Mouse (Mus musculus) hindbrain, embryonic 11.5 days (tissue): ENCODE results near the gene Slc35e4. TPM values are rescaled to one million over a fixed set of nuclear protein-coding genes. Genes with fewer than 3 reads are reported as not detected.
"Not testable (repeated sequence)": the region's sequence is repeated elsewhere in the genome, so short reads cannot be mapped to it uniquely, and the experiment has no call there.

ENCODE experiments used
- ATAC-seq: fragments of 200-750 bp; cut with Nextera tagmentation; 2 replicates; pipeline ENCODE4 v1.8.0; 2017; ENCODE audit warnings: mild to moderate bottlenecking, moderate TSS enrichment, moderate library complexity; ENCODE audit not compliant: low FRiP score
- DNase-seq: peaks from one replicate; pipeline ENCODE4 v3.0.0-alpha.2; 2015; ENCODE audit warnings: low spot score
- H3K27ac ChIP-seq: fragments of 300-500 bp; sonication (generic); 2 replicates; pipeline ENCODE4 v1.5.1; 2014; ENCODE audit warnings: mild to moderate bottlenecking, low read depth, low read length
- H3K27me3 ChIP-seq: fragments of 300-500 bp; sonication (generic); 2 replicates; pipeline ENCODE4 v1.6.1; 2014; ENCODE audit warnings: mild to moderate bottlenecking, low read length, moderate library complexity, mixed read lengths; ENCODE audit not compliant: control insufficient read depth, insufficient read depth
- H3K36me3 ChIP-seq: fragments of 300-500 bp; sonication (generic); 2 replicates; pipeline ENCODE4 v1.6.1; 2014; ENCODE audit warnings: mild to moderate bottlenecking, low read length, moderate library complexity, mixed read lengths; ENCODE audit not compliant: control insufficient read depth, insufficient read depth
- H3K4me1 ChIP-seq: fragments of 300-500 bp; sonication (generic); replicated peaks from 2 replicates; pipeline ENCODE4 v1.6.1; 2014; ENCODE audit warnings: low read length, mixed read lengths; ENCODE audit not compliant: control insufficient read depth, insufficient read depth
- H3K4me2 ChIP-seq: fragments of 300-500 bp; sonication (generic); replicated peaks from 2 replicates; pipeline ENCODE4 v1.6.1; 2014; ENCODE audit warnings: mild to moderate bottlenecking, low read depth, low read length
- H3K4me3 ChIP-seq: fragments of 300-500 bp; sonication (generic); 2 replicates; pipeline ENCODE4 v1.5.1; 2014; ENCODE audit warnings: low read depth, low read length
- H3K9ac ChIP-seq: fragments of 300-500 bp; sonication (generic); 2 replicates; pipeline ENCODE4 v1.6.1; 2014; ENCODE audit warnings: low read depth, low read length
- H3K9me3 ChIP-seq: fragments of 300-500 bp; sonication (generic); 2 replicates; pipeline ENCODE4 v1.6.1; 2016; ENCODE audit warnings: low read length; ENCODE audit not compliant: control insufficient read depth
- WGBS: fragments of 180-500 bp; shearing (Covaris S2); extraction: QIAGEN DNeasy Blood & Tissue Kit; methylation state at CpG from one replicate; pipeline ENCODE4 v1.1.7; 2014; 5-methylcytosine and 5-hydroxymethylcytosine counted together
- polyA plus RNA-seq: library from polyadenylated mRNA; unstranded; fragments of >200 nt; fragmentation: Nextera tagmentation; extraction: Ambion mirVana; gene quantifications from 2 replicates; pipeline ENCODE4 v1.2.1, GENCODE M21; 2014

Slc35e4 gene
- polyA plus RNA-seq, 1 experiment from 2014 or later: 4.4 TPM

GRCm38 (mm10) chr11:3912100-3912874, 2.2 kb downstream of the Slc35e4 start:
- H3K4me2 ChIP-seq: peak overlapping the region; percentile 91
- no peaks in the 10 kb centered on the region for H3K36me3 ChIP-seq
- H3K9me3 ChIP-seq: no peaks in the 10 kb centered on the region
- H3K9ac ChIP-seq: peak overlapping the region; percentile 64; the same call in 1 of the 2 replicates
- no peaks in the 10 kb centered on the region; the same call in 1 of the 2 replicates for H3K27me3 ChIP-seq
- H3K4me3 ChIP-seq: peak overlapping the region; percentile 53
- no peak overlapping the region for H3K27ac ChIP-seq
- peak; percentile 4; the same call in 1 of the 2 replicates for ATAC-seq
- 22% methylated on average over 19 of the region's 19 CpGs for WGBS
- peak; percentile 13 for DNase-seq
- H3K4me1 ChIP-seq: peaks cover 12% of the 10 kb centered on the region

DNA sequence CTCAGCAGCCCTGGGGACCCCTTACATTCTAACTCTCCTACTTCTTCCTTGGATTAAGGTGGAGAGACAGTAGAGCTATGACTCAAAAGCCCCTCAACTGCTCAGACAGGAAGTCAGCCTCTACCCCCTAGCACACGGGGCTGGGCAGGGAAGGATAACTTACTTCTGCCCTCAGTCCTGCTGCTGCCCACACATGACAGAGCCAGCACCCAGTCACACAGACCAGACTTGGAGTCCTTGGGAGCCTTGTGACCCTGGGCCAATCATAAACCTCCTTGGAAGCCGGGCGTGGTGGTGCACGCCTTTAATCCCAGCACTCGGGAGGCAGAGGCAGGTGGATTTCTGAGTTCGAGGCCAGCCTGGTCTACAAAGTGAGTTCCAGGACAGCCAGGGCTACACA, 3.0 kb downstream of the Slc35e4 start:
- 91% methylated on average over 6 of the region's 6 CpGs for WGBS
- not testable (repeated sequence) for H3K9me3 ChIP-seq, H3K4me2 ChIP-seq, H3K36me3 ChIP-seq, H3K4me3 ChIP-seq, H3K9ac ChIP-seq, ATAC-seq, H3K27ac ChIP-seq, H3K27me3 ChIP-seq, DNase-seq
- peaks cover 12% of the 10 kb centered on the region for H3K4me1 ChIP-seq

- 68% methylated on average over 5 of the region's 5 CpGs for WGBS
- no peaks in the 10 kb centered on the region for H3K36me3 ChIP-seq
- no peaks in the 10 kb centered on the region; the same call in 1 of the 2 replicates for H3K27me3 ChIP-seq
- H3K4me3 ChIP-seq: no peak overlapping the region
- DNase-seq (no peak), ATAC-seq (no peak)
- peaks cover 12% of the 10 kb centered on the region for H3K4me1 ChIP-seq
- H3K27ac ChIP-seq: no peak overlapping the region
- H3K4me2 ChIP-seq: no peak overlapping the region
- H3K9ac ChIP-seq: no peak overlapping the region
- H3K9me3 ChIP-seq: no peaks in the 10 kb centered on the region
Measured at GRCm38 (mm10) chr11:3910513-3911310, 3.8 kb downstream of the Slc35e4 start.

- DNase-seq (no peak), ATAC-seq (no peak)
- no peaks in the 10 kb centered on the region; the same call in 1 of the 2 replicates for H3K27me3 ChIP-seq
- no peak overlapping the region for H3K4me2 ChIP-seq
- no peak overlapping the region for H3K27ac ChIP-seq
- H3K4me1 ChIP-seq: peaks cover 12% of the 10 kb centered on the region
- no peak overlapping the region for H3K9ac ChIP-seq
- no peaks in the 10 kb centered on the region for H3K36me3 ChIP-seq
- H3K9me3 ChIP-seq: no peaks in the 10 kb centered on the region
- H3K4me3 ChIP-seq: no peak overlapping the region
- WGBS: 88% methylated on average over 4 of the region's 4 CpGs
Measured at GRCm38 (mm10) chr11:3909236-3909635, 5.2 kb downstream of the Slc35e4 start.

DNA sequence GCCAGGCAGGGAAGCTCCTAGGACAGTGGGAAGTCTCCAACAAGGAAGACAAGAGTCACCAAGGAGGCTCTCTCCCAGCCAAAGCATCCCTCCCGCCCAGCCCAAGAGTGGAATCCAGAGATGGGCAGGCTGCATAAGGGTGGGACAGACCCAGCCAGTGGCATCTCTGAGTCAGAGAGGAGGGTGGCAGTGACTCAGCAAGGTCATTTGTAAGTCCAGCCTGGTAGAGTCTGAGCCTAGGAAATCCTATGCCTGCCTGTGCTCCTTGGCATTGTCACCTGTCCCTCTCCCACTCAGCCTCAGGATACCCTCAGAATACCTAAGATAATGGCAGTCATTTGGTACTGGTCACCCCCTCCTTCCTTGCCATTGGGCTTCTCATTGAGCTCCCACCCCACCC, 9.0 kb downstream of the Slc35e4 start:
- WGBS: 77% methylated on average over 1 of the region's 1 CpGs
- Histone ChIP-seq H3K9ac (no peak overlapping the region), H3K4me2 (no peak overlapping the region), H3K36me3 (no peaks in the 10 kb centered on the region), H3K27ac (no peak overlapping the region), H3K9me3 (no peaks in the 10 kb centered on the region), H3K27me3 (no peaks in the 10 kb centered on the region), H3K4me1 (no peaks in the 10 kb centered on the region; the same call in 1 of the 2 replicates), H3K4me3 (no peak overlapping the region)
- DNase-seq: no peak
- ATAC-seq: no peak

- Histone ChIP-seq H3K9me3 (no peaks in the 10 kb centered on the region), H3K4me3 (no peak overlapping the region), H3K4me1 (no peaks in the 10 kb centered on the region), H3K27ac (no peak overlapping the region), H3K27me3 (no peaks in the 10 kb centered on the region), H3K4me2 (no peak overlapping the region), H3K9ac (no peak overlapping the region), H3K36me3 (no peaks in the 10 kb centered on the region)
- DNase-seq: no peak
- no peak for ATAC-seq
- 89% methylated on average over 6 of the region's 6 CpGs for WGBS
Measured at GRCm38 (mm10) chr11:3904673-3905072, 9.8 kb downstream of the Slc35e4 start.

DNA sequence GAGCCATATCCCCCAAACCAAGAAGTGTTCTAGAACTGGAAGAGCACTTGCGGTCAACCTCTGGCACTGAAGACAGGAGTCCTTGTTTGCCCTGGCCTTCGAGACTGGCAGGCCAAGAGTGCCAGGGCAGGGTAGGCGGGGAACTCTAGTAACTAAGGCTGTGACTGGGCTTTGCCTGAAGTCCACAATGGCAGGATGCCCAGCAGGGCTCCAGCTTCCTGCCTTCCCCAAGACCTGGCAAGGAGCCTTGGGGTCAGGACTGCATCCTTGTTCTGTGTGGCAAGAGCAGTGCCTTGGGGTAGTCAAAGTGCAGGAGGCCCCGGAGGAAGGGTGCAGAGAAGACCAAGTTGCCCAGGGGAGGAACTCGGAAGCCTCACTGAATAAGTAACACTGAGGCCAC, 11.4 kb downstream of the Slc35e4 start:
- ATAC-seq (no peak), DNase-seq (no peak)
- Histone ChIP-seq H3K9ac (no peak overlapping the region), H3K4me2 (no peak overlapping the region), H3K9me3 (no peaks in the 10 kb centered on the region), H3K4me3 (no peak overlapping the region), H3K27ac (no peak overlapping the region), H3K36me3 (0 out of 2 replicates have a peak, but pooled peaks cover 2% of the 10 kb centered on the region), H3K4me1 (no peaks in the 10 kb centered on the region), H3K27me3 (no peaks in the 10 kb centered on the region)
- WGBS: 82% methylated on average over 5 of the region's 5 CpGs

DNA sequence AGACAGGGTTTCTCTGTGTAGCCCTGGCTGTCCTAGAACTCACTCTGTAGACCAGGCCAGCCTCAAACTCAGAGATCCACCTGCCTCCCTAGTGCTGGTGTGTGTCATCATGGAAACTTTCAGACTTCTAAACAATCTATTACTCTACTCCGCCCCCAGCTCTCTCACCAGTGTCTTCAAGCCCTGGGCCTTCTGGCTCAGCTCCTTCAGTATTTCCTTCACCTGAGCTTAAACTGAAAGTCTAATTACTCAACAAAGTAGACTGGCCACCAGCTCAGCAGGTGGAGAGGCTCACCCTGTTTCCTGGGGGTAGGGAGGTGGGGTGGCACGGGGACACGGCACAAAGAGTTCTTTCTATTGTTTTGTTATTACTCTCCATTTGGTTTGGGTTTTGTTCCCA, 11.9 kb downstream of the Slc35e4 start:
- WGBS: 94% methylated on average over 3 of the region's 3 CpGs

More for the DNA sequence above, 11.9 kb downstream of the Slc35e4 start:
- no peaks in the 10 kb centered on the region for H3K27me3 ChIP-seq
- DNase-seq (no peak), ATAC-seq (no peak)
- no peaks in the 10 kb centered on the region for H3K9me3 ChIP-seq
- no peaks in the 10 kb centered on the region for H3K4me1 ChIP-seq
- peaks cover 2% of the 10 kb centered on the region; the same call in 1 of the 2 replicates for H3K36me3 ChIP-seq
- no peak overlapping the region for H3K27ac ChIP-seq
- no peak overlapping the region for H3K9ac ChIP-seq
- no peak overlapping the region for H3K4me3 ChIP-seq
- no peak overlapping the region for H3K4me2 ChIP-seq
